Mouse (Mus musculus) CD4-positive helper T cell, adult 2 months (primary cell): ENCODE data around the gene Snx13.

Source experiments
- DNase-seq: peaks from one replicate; pipeline ENCODE4 v3.0.0-alpha.2; 2012; ENCODE audit warnings: low read depth, missing footprints, low spot score

Snx13 gene

DNA sequence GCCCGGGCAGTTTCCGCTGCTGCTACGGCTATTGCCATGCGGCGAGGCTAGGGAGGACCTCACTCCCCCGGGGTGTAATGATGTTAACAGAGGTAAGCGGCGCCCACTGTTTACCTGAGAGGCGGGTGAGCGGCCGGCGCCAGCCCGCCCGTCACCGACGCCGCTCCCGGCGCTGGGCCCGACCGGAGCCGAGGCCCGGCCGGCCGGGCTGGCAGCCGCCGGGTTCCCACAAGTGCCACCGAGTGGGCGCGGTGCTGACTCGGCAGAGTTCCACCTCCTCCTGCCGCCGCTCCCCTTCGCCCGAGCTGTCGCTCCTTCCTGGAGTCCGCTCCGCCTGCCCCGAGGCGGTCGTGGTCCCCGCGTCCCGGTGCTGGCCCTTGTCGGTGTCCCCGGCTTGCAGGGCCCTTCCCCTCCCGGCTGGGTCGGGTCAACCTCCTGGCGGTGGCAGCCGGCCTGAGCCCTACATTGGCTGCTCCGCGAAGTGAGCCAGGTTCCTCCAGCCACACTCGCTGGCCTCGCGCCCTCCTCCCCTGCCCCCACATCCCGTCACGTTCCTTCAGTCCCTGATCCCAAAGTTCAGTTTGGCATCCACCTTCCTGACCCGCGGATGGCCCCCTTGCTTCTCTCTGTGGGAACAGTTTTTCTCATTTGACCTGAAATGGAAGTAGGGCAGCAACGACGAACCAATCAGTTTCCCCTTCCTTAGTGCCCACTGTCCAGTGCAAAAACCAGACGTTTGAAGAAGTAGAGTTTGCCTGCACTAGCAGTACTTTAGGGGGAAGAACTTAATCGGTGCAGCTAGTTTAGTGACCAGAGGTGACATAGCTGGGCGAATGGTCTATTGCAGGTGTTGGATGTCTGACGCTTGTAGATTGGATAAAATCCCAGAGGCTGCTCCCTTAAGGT is 587 bp downstream of the Snx13 start:
- no peak for DNase-seq

DNA sequence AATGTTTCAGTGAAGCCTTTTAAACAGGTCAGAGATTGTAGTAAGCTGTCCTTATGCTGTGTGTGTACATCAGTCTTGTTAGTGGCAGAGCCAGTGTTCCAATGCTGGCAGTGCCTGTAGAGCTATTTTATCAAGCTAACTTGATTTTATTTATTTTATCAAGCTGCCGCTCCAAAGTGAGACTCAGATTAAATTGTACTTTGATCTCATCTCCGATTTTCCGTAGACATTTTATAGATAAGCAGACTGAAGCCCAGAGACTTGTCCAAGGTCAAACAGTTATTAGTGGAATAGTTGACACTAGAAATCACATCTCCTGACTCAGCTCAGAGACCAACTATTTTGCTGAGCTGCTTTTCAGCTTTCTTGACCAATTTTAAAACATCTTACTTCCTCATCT is 1.9 kb downstream of the Snx13 start:
- DNase-seq, result no peak

DNA sequence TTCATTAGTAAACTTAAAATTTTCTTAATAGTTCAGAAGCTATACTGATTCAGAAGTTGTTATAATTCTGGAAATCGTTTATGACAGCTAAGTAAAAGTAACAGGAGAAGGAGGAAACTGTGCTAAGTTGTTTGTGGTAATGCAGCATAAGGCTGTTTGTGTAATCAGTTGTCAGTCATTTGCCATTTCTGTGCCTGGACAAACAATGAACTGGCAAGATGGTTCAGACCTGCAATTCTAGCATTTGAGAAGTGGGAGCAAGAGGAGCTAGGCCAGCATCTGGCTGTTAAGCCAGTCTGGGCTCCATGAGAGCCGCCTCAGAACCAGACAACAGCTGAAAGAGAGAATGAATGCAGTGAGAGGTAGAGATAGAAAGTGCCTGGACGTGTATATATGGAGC is 3.5 kb downstream of the Snx13 start:
- DNase-seq, result no peak

DNA sequence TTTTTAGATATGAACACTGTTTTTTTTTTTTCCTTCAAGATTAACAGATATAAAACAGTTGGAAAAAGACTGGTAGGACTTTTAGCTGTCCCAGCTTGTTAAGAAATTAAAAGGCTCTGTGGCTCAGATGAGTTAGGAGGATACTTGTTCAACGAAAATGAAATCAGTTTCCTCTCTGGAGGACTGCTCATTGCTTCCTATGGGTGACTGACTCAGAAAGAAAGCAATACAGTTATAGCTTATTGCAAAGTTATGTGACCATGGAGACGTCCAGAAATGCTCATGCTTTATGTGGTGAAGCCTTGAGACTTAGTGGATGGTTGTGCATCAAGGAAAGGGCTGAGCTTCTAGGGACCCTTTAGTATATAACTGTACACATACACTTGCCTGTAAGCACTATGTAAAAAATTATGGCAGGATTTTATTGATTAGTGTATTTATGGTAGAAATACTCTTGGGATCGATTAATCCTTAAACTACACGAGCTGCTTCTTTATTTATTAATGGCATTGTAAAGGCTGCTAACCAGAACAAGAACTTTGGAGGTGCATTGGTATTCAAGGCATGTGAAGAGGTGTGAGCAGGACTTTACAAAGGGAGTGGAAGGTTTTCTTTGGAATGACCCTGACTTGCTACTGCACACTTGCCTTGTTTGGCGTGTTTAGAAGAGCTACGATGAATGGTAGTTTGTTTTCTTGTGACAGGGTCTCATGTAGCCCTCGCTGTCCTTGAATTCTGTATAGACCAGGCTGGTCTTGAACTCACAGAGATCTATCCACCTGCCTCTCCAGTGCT is 4.2 kb downstream of the Snx13 start:
- no peak for DNase-seq

DNA sequence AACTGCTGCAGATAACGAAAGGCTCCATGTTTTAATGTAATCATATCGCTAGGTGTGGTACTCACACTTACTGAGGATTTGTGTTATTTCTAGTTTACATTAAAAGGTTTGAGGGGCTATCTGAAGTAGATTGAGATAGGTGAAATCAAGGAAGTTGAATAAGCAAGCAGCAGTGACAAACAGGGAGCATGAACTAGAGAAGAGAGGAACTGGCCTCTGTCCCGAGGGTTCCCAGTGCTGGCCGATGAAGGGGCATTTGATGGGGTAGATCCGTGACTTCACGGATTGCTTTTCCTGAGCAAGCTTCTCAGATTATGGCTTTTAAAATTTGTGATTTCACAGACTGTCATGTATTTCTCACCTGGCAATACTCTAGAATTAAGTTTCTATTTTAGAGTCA is 7.4 kb downstream of the Snx13 start:
- no peak for DNase-seq

DNA sequence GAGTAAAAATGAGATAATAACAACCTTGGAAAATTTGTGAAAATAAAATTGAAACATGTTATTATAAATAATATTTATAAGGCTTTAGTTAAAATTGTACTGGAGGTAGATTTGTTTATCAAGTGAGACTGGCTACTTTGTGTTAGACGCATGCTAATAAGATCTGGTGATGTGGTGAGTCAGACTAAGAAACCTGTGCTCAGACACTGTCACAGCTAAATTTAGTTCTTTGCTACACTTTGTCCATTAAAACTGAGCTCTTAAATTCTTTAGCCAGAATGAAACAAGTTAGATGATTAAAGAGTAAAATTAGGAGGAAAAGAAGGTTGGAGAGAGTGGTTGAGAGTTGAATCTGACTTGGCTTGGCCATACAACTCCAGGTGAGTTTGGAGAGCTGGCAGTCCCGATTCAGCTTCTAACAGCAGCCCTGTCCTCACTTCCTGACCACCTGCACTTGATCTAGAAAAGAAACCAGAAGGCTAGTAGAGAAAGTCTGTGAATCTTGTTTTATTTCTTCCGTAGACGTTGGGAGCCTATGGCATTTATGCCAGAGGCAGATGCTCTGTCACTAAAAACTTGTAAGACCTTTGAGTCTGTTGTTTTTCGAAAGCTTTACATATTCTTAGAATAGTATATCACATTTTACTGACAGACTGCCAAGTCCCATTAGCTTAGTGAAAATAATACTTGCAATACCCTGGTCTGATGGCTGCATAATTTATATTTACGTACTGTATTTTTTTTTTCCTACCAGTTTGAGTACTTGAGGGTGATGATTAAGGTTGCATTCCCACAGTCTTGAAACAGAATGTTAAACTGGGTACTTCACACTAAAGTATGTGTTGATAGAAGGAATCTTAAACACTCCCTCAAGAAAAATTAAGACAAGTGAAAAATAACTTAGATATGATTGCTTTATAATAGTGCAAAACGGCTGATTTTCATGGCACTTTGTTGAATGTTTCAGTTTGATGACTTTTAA is 8.4 kb downstream of the Snx13 start:
- DNase-seq, result no peak

DNA sequence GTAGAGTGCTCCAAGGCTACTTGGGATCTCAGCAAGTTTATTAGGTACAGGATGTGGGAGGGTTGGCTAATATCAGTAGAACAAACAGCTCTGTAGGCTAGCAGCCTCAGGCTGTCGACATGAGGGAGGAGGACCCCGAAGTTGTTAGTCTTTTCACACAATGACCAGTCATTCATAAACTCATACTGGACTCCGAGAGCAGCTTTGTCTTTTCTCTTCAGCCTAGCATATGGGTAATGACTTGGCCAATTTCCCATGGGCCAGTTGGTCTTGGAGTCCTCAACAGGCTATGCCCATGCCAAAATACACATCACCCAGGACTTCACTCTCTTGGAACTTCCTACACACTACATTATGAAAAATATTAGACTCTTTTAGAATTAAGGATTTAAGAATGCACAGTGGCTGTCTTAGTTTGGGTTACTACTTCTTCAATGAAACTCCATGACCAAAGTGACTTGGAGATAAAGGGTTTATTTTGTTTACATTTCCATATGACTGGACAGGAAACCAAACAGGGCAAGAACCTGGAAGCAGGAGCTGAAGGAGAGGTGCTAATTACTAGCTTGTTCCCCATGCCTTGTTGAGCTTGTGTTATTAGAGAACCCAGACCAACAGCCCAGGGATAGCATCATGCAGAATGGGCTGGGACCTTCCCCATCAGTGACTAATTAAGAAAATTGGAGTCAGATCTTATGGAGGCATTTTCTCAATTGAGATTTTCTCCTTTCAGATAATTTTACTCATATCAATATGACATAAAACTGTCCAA is 16.9 kb downstream of the Snx13 start:
- no peak for DNase-seq

DNA sequence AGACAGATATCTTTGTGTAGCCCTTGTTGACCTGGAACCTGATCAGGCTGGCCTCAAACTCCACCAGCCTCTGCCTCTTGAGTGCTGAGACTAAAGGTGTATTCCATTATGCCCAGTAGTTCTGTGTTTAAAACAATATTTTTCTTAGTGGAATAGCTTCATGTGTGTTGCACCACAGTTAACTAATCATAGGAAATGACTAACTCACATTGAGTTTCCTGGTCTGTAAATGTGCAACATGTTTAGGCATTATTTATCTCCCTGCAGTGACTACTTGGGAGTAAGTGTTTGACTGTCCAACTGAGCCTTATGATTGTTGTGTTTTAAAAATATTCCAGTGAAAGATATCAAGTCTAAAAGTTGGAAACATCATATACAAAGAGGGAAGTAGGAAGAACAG is 20.6 kb downstream of the Snx13 start:
- no peak for DNase-seq

DNA sequence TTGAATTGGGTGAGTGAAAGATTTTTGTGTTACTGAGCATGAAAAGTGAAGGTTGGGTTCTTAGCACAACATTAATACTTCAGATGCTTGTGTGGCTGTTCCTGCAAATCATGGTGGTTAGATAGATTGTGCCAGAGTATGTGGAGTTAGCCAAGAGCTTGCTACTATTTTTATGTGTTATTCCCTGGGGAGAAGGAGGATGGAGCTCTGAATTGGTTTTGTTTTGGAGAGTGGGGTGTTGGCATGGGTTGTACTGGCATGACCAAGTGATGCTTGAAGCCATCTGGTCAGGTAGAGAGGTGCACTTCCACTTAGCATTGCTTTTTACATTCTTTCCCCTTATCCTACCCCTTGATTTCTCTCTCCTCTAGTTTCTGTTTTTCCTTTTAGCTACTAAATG is 24.4 kb downstream of the Snx13 start:
- no peak for DNase-seq

DNA sequence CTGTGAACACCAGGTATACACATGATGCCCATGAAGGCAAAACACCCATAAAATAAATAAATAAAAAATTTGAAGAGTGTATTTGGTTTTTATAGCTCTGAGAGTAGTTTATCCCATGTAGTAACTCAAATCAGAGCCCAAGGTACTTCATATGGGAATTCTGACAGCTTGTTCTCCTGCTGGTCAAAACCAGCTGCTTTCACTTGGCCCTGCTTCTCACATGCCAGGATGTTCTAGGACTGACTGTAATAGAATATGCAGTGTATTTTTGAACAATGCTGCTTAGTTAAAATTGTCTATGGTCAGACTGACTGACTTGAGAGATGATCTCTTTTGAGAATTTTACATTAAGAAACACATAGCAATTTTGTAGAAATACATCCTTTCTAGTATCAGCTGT is 25.2 kb downstream of the Snx13 start:
- no peak for DNase-seq

DNA sequence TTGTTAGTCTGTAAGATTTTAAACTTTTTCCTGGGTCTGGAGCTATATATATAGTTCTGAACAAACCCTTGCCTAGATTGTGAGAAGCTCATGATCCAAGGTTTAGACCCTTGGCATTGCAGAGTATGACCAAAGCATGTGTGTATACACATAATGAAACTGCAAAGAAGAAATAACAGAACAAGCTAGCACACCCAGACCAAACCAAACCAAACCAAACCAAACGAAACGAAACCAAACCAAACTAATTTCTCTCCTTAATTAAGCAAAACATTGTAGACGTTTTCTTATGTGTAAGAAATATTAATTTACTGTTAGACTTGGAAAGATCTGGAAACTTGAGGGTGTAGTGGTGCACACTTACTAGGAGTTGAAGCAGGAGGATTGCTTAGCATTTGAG is 29.0 kb downstream of the Snx13 start:
- DNase-seq, result no peak

DNA sequence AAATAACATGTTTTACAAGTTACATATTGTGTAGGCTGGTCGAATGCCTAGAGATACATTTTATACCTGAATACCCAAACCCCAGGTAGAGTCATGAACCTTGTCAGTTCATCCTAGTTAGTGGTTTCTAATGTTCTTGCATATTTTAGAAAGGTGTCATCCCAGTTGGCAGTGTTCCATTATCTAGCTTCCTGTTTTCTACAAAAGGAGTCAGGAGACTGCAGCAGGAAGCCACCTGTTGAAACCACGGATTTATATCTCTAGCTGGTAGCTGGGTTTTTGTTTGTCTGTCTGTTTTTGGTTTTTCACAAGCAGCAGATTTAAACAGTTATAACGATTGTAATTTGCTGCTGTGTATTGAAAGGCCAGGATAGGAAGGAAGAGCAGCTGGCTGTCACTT is 76.6 kb downstream of the Snx13 start:
- peak; percentile 53 for DNase-seq

DNA sequence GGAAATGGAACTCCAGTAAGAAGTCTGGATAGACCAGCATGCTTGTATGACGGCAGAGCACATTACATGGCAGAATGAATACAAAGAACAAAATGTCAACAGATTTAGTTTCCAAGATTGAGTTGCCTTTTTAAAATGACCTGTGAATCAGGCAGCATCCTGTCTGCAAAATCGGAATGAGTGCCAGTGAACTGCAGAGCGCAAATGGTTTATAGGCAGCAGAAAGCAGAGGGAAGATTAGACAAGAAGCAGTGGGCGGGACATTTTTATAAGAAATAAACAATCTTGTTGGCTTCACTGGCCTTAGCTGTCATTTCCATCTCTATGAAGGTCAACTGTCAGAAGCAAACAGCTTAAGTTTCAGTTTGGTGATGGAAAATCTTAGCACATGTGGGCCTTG is 106.2 kb downstream of the Snx13 start:
- no peak for DNase-seq

DNA sequence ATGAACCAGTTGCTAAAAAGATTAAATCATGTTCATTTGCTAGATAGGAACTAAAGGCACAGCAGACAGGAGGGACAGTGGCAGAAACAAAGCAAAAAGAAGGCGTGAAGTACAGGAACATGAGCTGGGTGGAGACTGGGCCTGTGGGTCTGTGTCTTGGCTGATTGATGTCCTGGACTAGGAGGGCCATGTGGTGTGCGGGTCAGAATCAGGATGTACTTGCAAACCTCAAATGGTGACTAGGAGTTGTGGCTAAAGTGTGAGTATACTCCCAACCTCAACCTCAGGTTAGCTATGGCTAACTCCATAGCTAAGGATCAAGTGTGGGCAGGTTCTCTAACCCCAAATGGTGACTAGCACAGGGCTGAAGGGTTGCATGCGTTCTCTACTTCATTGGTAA is 107.2 kb downstream of the Snx13 start:
- DNase-seq, result no peak

DNA sequence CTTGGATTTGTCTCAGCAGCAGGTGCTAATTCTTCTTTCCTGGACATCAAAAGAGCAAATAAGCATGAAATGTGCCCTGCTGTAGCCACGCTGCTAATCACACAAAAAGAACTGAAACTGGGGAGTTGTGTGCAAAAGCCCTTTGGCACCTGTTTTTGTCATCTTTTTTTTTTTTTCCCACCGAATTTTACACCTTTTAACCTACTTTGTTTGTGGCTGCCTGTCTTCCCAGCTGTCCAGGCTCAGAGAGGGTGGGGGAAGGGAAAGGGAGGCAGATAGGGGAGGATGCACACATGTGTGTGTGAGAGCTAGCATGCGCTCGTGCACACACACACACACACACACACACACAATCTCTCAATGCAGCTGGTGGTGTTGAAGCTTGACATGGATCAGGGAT is 110.3 kb downstream of the Snx13 start:
- no peak for DNase-seq

DNA sequence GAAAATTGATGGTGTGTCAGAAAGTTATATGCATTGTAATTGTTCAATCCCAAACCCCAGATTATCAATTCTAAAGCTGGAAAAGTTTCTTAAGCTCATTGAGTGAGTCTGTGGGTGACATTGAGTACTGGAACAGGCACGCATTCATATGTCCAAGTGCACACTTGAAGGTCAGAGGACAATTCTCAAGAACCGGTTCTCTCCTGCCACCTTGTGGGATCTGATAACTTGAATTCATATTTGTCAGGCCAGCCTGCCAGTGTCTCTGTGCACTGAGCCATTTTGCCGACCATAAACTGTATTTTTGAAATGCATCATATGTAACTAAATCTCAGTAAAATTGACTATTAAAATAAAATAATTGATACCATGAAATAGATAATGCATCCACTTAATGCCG is 114.7 kb downstream of the Snx13 start:
- DNase-seq, result no peak

DNA sequence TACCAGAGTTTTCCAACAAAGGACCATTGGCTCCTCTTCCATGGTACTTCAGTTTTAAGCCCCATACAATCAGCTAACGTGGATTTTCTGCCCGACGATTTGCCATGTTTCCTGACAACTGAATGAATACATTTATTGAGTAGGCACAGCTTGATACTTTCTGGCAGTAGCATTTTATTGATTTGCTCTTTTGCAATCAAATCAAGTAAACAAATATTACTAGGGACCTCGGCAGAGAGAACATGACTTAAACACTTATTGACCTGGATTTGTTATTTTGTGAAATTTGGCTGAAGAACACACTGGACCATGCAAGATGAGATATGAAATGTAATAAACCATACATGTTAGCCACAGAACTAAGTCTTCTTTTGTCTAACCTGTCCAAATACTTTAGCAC is 123.3 kb downstream of the Snx13 start:
- DNase-seq, result no peak

DNA sequence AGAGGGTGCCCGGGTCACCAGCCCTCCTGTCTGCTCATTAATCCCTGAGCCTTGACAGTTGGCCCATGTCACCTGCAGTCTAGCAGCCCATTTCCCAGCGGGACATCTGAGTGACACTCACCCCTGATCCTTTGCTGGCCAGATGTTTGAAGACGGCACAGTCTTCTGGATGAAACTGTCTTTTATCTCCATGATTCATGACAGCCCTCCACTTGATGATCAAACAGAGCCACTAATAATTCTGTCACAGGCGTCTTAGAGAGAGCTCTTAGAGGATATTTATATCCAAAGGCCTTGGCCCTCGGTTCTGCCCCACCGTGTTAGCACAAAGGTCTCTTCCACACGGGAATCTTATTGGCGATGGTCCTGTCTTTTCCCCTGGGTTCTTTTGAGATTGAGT is 129.0 kb downstream of the Snx13 start:
- DNase-seq, result no peak

DNA sequence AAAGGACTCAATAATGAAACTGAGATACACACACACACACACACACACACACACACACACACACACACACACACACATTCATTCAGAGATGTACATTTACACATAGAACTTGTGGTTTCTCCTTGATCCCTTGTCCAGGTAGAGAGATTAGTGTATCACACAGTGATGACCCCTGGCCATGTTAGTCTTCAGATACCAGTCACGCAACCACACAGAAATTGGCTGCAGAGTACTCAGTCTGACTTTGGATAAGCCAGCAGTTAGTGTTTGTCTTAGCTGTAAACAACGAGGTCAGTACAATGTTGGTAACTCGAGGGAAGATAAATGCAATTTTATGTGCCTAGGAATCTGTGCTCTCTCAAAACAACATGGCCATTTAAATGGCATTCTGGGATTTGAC is 129.6 kb downstream of the Snx13 start:
- DNase-seq, result no peak

DNA sequence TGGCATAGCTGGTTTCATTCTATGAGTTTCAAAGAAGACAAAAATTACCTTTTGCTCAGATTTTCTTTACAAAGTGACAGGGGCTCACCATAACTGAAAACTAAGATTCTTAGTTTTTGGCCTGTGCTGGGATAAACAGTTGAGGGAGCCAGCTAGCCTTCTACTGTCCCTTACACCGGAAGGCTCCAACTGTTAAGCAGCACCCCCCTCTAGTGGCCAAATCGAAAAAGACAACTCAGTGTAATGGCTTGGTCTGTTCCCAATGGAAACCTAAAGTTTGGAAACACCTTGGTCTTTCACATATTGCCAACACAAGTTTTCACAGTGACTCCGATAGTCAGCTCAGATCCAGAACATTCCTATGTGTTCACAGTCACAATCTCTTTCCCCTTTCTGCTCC is 135.7 kb downstream of the Snx13 start:
- peak; percentile 55 for DNase-seq

DNA sequence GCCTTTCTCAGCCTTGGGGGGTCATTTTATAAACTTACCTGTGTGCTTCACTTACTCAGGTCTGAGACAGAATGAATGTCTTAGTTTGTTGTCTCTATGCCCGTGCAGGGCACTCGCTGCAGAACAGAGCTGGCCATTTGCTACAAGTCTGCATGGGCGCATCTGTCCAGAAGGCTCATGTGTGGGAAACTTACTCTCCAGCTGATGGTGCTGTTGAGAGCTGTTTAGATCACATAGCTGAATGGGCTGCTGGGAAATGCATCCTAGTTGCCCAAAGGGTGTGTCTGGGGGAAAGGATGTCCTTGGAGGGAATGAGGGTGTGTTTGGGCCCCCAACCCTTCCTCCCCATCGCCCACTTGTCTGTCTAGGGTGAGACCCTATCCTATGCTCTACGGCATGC is 137.3 kb downstream of the Snx13 start:
- DNase-seq, result no peak
